Mouse (Mus musculus) stomach, postnatal 0 days (tissue): ENCODE results near the gene Phf20.

Experiments
- CTCF ChIP-seq: IDR thresholded peaks from 2 replicates; pipeline ENCODE4 v1.5.1; 2016; ENCODE audit warnings: antibody characterized with exemption, low read depth, mild to moderate bottlenecking, moderate library complexity
- EP300 ChIP-seq: optimal IDR thresholded peaks from 2 replicates; pipeline ENCODE3; 2016; ENCODE audit warnings: antibody characterized with exemption

DNA sequence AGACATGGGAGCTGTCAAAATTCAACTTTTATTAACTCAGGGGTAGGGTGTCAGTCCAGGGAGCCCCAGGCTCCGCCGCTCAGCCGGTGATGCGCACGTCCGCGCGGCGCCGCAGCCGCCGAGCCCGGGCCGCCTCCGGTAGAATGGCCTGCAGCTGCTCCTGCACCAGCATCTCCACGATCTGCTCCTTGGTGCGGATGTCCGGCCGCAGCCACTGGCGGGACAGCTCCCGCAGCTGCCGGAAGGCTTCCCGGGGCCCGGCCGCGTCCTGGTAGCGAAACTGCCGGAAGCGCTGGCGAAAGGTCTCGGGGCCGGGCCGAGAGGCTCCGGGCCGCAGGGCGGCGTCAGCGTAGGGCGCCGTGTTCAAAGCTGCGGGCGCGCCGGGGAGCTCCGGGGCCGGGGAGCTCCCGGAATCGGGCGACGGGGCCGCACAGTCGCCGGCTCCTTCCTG lies 115.6 kb downstream of the Phf20 start:
- no peak for TF ChIP-seq CTCF
- no peak for TF ChIP-seq EP300
